Mouse (Mus musculus) liver, embryonic 14.5 days (tissue): Measurements from ENCODE around the gene Gtf2ird2.

Source experiments
- CTCF ChIP-seq: IDR thresholded peaks from 2 replicates; pipeline ENCODE4 v1.5.1; 2016; ENCODE audit warnings: antibody characterized with exemption, low read depth, control low read depth
- EP300 ChIP-seq: IDR thresholded peaks from 2 replicates; pipeline ENCODE4 v1.6.1; 2016; ENCODE audit warnings: antibody characterized with exemption, low read depth

DNA sequence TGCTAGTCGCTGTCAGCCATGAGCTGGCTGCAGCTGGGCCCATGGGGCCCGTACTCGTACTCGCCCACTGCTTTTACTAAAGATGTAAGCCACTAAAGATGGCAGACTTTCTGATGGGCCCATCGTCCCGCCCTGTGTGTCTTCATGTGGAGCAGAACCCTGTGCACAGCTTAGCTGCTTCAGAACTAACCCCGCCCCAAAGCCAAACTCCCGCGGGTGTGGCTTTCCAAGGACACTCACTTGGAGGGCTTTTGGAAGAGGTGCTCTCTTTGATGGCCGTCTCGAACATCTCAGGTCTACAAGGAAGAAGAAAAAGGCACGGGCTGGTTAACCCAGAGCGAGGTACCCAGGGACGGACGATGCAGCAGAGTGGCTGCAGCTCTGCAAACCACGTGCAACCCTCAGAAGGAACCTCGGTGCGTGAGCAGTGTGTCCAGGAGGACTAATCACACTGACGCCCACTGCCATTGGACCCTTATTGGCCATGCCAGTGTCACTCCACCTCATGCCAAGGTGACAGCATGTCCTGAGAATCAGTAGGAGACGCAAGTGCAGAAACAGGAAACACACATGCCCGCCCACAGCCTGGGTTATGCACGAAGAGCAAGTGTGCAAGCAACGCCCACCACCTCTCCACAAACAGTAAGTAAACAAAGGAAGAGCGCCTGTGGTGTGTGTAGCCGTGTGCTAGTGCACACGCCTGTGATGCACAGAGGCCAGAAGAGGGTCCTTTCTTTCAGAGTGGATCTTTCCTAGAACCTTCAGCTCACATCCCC is 60.0 kb downstream of the Gtf2ird2 start:
- TF ChIP-seq EP300 (no peak), CTCF (no peak)
